Mouse (Mus musculus): ENCODE results near the gene Aip.

Gene Aip

DNA sequence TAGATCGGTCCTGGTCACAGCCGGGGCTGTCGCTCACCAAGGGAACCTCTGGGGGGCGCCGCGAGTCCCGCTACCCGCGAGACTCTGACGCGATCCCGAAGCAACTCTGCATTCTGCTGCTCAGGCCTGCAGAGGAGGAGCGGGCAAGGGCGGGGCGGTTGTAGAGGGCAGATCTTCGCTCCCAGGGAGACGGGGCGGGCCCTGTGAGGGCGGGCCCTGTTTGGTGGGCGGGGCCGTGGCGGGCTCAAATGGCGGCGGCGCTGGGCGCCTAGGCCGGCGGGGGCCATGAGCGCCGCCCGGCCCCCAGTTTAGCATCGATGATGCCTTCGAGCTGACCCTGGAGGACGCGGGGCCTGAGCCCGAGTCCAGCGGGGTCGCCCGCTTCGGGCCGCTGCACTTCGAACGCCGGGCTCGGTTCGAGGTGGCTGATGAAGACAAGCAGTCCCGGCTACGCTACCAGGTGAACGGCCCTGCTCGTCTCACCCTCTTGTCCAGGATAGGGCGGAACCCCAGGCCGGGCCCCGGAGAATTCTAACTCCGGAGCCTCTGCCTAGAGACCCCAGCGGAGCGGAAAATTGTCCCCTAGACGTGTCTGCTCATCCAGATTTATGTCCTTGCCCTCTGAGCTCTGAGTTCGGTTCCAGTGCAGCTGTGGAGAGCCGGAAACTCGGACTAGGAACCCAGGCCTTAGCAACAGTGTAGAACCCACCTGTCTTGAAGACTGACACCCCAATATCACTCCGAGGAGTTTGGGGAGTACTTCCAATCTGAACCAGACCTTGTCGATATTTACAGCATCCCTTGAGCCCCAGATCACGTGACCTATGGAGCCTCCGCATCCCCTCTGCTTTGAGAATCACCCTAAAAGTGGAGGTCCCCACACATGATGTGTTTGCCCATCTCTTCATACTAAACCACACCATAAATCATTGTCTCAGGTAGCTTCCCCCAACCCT lies at the start of gene Aip:
TSS of gene Aip (minus strand) at position 118 of the 956 bp plus-strand sequence.
- DNase-seq (ENCODE audit: low read depth, low spot score) = peak; percentile 97

DNA sequence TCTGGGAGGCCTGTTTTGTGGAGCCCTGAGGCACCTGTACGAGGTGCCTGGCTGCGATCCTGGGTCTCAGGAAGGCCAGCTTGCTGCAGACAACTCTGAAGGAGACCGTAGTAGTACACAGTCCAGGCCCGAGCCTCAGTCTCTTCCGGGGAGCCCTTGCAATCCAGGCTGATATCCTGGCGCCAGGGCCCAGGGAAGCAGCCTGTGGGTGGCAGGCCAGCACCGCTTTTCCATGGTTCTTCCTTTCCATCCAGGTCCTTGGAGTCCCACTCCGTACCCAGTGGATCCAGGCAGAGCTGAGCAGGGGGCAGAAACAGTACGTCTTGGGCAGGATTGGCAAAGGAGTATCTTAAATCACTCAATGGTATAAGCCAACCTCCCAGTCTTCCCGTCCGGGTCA lies 47.3 kb upstream of the Aip start:
- DNase-seq (ENCODE audit: low read depth, low spot score) = no peak

DNA sequence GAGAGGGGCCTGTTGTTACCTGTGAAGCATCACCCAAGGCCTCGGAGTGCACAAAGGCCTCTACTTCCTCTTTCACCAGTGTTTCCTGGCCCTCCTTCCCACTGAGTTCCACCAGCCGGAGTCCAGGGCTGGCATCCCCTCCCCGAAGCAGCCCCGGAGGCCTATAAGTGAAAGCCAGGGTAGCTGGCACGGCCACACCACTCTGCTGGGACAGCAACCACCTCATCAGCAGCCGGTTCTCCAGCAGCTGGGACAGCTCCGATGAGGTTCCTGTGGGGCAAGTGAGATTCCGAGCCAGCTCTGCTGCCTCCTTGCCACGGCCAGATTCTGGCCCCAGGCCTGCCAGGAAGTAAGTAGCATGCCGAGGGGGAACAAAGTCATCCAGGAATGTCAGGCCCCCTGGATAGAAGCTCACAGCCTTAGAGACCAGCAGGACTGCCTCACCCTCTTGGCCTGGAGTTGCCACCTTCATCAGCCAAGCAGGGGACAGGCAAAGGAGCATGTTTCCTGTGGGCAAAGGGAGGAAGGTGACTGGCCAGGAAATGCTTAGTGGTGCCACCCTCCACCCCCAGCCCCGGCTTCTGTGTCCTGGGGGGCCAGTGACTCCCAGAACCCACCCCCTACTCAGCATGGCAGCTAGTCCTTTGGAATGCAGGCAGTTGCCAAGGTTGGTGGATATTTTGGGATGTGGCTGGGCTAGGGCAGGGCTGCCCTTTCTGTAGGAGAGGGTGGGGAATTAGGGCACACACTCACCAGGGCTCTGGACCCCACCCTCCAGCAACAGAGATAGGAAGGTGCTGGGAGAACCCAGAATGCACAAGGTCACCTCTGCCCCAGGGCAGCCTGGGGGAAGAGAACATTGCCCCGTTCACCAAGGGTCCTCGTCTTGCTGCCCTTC lies 46.0 kb upstream of the Aip start:
- DNase-seq (ENCODE audit: low read depth, low spot score) = no peak

DNA sequence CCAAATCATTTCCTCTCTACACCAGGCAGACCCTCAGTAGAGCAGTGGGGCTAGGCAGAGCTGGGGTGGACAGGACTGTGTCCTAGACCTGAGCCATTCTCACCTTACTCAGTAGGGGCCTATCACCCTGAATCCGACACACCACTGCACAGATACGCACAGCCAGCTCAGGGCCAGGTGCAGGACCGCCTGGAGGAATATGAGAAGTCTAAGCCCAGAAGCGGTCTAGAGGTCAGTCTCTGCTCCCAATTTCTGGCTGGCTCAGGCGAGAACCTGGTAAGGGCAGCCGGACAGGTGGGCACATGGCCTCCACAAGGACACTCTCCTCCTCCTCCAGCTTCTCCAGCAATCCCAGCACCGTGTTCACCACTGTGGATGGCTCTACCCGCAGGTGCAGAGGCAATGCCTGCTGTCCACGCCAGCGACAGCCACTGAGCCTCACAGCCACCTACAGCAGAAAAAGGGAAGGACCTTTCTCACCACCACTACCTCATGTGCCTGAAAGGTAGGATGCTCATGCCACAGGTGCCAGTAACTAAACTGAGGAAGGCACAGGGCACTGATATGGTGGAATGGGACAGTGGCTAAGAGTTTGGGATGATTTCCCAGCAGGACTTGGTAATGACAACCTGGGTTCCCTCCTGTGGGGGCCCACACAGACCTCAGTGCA lies 45.2 kb upstream of the Aip start:
- no peak for DNase-seq (ENCODE audit: low read depth, low spot score)

DNA sequence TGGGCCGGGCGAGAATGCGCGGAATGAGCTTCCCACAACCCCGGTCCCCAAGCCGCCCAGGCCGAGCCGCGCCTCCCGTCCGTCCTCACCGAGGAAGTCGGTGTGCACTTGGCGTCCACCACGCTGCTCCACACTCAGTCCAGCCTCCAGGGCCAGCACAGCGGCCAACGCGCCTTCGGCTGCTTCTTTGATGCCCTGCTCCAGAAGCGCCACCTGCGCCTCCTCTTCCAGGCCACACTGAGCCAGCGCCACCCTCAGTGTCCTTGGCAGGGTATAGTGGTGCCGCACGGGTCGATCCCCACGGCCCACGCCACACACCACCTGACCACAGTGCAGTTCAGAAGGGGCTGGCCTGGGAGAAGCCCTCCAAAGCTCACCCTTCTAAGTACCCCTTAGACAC lies 44.2 kb upstream of the Aip start:
- DNase-seq (ENCODE audit: low read depth, low spot score) = no peak

DNA sequence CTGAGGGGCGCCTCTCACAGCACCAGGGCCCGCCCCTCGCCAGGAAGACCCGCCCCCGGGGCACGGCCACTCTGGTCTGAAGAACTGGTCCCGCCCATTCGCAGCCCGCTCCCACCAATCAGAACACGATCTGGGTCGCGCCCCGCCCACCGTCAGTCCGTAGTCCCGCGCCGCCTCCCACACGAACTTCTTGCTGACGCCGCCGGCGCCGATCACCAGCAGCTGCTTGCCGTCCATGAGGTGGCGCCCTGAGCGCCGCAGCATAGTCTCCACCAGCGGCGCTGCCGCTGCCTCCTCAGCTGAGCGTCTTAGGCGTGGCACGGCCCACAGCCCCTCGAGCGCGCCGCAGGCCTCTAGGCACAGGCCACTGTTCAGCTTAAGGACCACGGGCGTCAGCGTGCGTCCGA lies 43.7 kb upstream of the Aip start:
- DNase-seq (ENCODE audit: low read depth, low spot score) = peak; percentile 97

DNA sequence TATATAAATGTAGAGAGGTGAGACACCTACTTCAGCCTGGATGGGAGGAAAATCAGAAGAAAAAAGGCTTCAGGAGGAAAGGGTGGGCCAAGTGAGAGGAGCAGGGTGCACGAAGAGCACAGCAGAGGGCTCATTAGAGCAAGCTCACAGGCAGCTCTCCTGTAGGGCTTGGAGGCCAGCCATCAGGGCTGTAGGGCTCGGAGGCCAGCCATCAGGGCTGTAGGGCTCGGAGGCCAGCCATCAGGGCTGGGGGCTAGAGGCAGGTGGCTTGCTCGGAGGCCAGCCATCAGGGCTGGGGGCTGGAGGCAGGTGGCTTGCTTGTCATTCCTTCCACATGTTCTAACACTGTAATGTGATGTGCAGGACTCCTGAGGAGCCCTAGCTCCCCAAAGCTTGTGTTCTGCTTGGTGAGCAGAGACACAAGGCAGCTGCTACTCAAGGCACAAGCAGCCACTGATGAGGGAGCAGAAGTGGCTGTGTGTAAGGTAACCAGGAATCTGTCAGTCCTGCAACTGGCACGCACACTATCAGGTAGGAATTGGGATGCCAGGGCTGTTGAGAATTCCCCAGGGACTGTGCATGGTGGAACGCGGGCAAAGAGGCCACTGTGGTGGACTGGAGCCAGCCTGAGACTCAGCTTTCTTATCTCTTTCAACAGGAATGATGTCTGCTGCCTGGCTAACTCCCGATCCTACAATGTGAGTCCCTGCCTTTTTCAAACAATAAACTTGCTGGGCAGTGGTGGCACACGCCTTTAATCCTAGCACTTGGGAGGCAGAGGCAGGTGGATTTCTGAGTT lies 41.2 kb upstream of the Aip start:
- no peak for DNase-seq (ENCODE audit: low read depth, low spot score)

DNA sequence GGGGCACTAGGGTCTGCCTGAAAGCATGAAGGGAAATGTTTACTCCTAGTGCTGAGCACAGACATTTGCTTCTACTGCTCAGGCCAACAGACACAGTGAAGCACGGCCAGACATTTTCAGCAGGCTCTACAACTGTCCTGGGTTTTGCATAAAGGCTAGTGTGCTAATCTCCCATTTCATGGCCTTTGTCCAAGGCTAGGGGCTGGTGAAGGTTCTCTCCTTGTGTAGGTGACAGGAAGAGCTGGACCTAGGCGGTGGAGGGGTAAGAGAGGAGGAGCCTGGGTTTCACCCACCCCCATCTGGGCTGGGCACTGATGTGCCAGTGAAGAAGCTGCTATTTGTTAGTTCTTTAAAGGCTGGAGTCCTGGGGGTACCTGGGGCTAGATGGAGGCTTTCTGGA lies 39.1 kb upstream of the Aip start:
- DNase-seq (ENCODE audit: low read depth, low spot score) = no peak

DNA sequence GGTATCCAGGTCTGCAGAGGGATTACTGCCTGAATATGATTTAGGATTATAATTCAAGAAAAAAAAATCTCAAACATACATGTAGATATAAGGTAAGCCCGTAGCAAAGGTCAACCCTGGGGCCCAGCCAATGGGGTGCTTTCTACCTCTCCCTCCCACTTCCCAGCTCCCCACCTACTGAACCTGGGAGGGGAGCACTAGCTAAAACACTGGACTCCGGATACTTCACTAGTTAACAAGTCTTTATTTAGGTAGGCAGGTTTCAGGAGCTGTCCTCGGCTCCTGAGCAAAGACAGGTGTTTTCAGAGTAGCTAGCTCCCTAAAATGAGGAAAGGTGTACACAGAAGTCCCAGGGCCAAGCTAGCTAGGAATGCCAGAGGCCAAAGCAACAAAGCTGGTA lies 38.4 kb upstream of the Aip start:
- DNase-seq (ENCODE audit: low read depth, low spot score) = no peak

DNA sequence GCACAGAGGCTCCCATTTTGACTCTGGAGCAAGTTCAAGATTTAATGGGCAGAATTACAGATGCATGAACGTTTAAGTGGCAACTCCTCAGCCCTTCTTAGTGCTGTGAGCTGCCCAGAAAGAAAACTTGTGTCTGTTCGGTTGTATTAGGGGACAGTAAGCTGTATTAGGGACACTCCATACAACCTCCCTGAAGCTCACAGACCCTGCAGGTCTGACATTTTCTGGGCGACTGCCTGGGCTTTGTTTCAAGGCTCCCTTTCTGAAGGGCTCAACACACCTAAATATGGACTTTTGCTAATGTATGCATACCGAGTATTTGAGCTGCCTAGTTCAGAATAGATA lies 37.9 kb upstream of the Aip start:
- DNase-seq (ENCODE audit: low read depth, low spot score) = no peak

DNA sequence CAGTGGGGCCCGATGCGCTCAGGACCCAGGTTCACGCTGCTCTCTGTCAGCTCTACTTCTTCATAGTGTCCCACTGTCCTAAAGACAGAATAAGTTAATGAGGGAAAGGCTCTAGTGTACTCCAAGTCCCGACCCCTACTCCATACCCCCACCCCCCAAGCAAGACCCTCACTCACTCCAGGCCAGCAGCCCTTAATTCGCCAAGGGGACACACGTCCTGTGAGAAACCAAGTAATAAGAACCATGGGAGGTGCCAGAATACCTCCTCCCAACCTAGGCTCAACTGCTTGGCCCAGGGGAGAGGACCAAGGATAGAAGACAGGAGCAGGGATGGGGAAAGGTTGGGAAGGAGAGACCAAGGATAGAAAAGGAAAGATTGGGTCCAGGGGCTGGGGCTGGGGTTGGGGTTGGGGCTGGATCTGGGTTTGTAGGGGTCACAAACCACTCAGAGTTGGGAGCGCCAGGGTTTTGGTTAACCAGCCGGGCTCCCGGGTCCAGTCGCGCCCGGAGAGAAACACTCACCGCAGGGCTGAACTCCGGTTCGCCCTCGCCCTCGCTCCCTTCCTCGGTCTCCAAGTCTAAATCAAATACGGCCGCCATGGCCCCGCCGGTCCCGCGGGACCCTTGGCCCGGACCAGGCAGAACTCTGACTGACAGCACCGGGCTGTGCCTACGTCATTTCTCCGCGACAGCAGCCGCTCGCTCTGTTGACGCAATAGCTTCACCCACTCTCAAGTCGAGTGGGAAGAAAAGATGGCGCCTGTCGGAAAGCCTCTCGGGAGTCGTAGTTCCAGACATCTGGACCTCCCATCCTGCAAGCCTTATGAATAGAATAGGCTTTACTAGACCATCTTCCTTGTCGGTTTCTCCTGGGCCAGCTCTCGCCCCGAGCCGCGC lies 37.2 kb upstream of the Aip start, which contains the start of gene Rps6kb2:
TSS of gene Rps6kb2 (minus strand) at position 709 of the 897 bp plus-strand sequence.
- peak; percentile 98 for DNase-seq (ENCODE audit: low read depth, low spot score)

DNA sequence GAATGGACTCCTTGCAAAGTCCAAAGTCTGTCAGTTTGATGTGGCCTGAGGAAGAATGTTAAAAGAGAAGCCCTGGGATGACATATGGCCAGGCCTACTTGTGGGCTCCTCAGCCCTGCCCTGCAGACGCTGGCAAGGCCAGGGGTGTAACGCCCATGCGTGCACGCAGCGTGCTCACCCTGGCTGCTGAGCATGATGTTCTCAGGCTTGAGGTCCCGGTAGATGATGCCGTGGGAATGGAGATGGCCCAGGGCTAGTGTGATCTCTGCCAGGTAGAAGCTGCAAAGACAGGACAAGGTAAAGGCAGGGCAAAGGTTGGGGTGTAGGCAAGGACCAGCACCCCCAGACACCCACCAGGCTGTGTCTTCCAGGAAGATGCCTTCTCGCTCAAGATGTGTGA lies 33.4 kb upstream of the Aip start:
- DNase-seq (ENCODE audit: low read depth, low spot score) = no peak

DNA sequence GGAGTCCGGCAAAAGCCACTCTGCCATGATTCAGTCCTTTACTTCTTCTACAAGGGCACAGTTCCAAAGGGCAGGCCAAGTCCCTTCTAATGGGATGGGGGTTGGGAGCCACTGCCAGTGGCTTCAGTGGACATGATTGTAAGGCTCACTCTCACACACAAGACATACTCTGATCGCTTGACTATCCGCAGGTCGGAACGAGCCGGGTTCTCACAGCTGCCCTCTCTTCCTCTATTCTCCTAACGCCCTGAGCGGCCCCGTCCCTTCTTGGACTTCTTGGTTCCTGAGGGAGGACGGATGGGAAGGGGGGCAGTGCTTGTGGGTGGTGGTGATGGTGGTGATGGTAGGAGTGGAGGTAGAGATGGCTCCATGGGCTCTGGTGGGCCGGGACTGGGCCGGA lies 31.1 kb upstream of the Aip start:
- no peak for DNase-seq (ENCODE audit: low read depth, low spot score)

DNA sequence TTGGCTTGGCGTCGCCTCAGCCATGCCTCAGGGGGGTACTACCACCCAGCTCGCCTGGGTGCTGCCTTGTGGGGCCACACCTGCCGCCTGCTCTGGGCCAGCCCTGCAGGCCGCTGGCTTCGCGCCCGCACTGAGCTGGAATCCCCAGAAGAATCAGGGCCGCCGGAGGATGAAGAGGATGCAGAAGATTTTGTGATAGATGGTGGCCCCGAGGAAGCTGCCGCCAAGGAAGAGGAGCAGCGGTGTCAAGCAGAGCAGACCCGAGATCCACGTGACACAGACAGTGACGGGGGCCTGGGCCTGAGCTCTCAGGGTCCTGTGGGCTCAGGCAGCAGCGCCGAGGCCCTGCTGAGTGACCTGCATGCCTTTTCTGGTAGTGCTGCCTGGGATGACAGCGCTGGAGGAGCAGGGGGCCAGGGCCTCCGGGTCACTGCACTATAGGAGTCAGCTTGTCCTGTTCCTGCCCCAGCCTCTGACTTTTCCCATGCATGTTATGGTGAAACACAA lies 30.5 kb upstream of the Aip start:
- no peak for DNase-seq (ENCODE audit: low read depth, low spot score)

DNA sequence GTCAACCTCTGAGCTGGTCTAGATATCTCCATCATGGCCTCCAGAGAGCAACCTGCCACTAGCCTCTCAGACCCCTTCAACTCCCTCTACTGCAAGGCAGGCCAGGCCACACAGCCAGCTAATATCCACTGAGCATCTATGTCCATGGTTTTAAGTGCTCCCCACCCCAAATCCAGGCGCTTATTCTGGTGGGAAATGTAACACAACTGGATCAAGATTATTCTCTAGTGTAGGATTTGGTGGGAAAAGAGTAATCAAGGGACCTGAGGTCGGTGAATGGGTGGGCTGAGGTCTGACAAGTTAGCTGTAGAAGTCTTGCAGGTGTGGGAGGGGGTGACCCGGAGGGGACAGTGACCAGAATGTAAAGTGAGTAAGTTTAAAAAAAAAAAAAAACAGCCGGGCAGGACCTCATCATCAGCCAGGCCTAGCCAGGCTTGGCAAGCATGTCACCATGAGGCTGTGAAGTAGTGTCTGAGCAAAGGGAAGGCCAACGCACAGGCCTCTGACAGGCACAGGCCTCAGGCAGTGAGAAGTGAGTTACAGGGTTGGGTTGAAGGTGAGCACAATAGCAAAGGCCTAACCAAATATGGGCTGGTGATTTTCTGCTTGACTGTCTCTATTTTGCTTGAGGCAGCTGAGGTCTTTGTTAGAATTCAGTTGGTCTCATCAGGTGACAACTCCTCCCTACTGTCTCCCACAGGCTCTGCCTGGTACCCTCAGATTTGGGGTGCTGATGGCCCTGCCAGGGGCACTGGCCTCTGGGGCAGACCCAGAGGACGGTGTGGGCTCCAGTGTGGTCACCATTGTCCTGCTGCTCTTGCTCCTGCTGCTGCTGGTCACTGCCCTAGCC lies 29.8 kb upstream of the Aip start:
- no peak for DNase-seq (ENCODE audit: low read depth, low spot score)

DNA sequence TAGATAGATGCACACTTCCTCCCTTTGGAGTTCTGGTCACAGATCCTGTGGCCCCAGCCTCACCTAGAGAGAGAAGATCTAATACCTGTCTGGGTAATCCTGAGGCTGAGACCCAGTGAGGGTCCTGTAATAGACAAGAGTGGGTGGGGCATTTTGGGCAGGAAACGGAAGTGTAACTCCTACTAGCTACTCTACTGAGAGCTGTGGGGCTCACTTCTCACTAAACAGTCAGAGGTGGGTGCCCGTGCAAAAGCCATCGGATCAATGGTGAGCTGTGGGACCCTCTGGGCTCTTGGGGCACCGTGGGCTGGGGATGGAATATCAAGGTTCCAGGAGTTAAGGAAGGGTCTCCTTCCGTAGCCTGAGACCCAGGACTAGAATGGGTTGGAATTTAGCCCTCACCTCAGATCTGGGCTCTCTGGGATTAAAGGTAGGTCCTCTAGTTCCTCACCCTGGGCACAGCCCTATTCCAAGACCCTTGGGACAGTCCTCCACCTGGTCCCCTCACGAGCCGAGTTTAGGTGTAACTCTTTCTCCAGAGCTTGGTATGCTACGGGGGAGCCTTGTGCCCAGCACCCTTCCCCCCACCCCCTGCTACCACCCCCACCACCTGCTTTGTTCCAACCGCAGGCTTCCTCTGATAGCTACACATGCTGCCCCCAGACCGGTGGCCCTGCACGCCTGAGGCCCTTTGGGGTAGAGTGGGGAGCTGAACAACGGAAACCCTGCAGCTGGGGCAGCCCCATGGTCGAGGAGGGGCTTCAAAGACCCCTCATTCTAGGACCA lies 29.0 kb upstream of the Aip start:
- DNase-seq (ENCODE audit: low read depth, low spot score) = no peak

DNA sequence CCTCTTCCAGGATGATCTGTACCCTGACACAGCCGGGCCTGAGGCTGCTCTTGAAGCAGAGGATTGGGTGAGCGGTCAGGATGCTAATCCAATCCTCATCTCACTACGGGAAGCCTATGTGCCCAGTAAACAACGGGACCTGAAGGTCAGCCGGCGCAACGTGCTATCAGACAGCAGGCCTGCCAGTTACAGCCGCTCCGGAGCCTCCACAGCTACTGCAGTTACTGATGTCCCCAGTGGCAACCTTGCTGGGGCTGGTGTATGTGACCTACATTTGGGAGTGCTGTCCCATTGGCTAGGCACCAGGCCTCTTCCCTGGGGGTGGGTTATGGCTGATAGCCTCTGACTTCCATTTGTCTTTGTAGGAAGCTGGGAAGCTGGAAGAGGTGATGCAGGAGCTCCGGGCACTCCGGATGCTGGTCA lies 27.6 kb upstream of the Aip start, which contains the start of gene Ptprcap:
TSS of gene Ptprcap (plus strand) at position 373 of the 423 bp plus-strand sequence.
- no peak for DNase-seq (ENCODE audit: low read depth, low spot score)
